Mouse (Mus musculus) A20 (cell line): ENCODE results near the gene Arpp21.
"Not testable (repeated sequence)": the region's sequence is repeated elsewhere in the genome, so short reads cannot be mapped to it uniquely, and the experiment has no call there.

Experiments used
- DNase-seq: peaks from one replicate; pipeline ENCODE4 v3.0.0-alpha.2; 2011; ENCODE audit warnings: low read depth, low spot score

The Arpp21 gene

DNA sequence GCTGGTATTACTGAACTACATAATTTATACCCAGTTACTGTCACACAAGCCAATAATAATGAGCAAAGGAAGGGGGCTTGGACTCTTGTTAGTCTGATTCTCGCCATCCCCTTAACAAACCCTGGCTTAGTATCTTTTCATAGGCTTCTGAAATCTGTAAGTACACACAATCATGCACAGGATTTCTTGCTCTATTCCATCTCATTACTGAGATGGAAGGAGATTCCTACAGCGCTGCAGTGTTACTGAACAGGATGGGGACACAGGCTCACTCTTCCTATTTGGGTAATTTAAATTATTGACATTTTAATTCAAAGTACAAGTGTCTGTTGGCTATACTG lies 132.9 kb downstream of the Arpp21 start:
- no peak for DNase-seq

- DNase-seq: no peak
These were observed 133.4 kb downstream of the Arpp21 start for GRCm38 (mm10) chr9:112102155-112102851.

DNA sequence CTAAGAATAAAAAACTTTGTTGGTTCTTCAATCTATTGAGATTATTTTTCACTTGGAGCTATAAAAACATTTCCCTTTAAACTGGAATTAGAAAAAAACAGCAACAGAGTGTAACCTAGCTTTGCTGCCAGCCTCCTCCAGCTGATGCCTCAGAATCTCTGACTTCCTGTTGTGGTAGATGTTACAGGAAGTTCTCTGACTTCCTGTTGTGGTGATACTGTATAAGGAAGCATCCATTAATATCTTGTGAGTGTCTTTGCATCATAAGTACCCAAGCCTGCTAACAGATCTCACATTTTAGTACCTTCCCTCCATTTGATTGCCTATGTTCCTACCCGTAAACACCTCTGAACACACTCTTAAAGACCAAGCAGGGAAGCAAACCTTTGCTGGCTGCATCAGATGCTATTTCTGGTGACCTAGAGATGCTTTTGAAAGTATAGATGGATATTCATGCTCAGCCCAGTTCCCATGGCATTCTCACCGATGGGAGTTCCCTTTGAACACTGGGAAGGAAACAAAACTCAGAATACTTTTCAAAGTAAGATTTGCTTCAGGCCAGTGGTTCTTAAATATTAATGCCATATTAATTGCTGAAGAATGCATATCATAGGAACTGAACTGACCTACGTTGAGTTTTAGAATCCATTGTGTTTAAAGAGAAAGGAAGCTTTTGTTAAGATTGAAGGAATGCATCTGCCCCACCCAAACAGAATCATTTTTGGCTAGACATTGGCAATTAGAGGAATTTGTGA lies 134.7 kb downstream of the Arpp21 start:
- no peak for DNase-seq

DNA sequence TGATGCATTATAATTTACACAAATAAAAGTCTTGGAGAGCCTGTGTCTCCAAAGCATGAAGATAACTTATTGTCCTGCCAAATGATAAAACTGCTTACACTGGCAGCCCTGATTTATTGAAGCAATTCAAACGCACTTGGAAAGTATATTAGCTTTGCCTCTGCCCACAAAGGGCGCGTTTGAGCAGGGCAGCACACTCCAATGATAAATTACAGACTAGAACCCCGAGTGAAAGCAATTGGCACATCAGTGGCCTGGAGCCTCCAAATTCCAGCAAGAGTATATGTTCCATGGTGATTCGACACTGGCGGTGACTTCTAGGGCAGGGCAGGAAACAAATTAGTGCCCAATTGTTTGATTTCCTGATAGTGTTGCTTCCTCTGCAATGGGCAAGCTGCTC lies 137.5 kb downstream of the Arpp21 start:
- DNase-seq: no peak

DNA sequence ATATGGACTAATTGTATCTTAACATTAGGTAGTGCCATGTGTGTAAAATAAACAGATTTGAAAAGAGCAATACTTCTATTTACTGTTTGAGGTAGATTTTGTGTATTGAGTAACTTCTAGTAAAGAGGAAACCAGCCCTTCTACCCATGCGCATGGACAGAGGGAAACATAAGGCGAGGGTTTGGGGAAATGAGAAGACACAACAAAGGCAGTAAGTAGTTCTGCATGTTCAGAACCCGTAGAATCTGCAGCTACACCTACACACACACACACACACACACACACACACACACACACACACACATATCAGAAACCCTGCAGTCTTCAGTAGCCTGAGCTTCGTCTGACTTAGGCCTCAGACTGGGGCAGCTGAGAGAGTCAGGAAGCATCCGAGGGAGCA lies 140.0 kb downstream of the Arpp21 start:
- DNase-seq: no peak

DNA sequence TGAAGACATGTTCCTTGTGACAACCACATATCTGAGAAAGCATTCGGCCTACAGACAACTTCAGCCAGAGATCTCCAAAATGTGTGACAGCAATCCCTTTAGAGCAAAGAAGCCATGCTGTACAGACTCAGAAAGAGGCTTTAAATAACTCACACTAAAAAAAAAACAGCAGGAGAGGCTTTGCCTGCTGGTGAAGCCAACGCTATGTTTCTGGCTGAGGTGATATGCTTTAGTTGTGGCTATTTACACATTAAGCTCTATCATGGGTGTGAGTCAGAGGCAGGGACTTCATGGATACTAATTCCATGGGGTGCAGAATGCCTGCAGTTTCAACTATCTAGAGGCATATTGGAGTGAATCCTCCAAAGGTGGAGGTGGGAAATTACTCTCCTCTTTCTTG lies 140.5 kb downstream of the Arpp21 start:
- no peak for DNase-seq

GRCm38 (mm10) chr9:112078903-112079302 lies 156.8 kb downstream of the Arpp21 start:
- no peak for DNase-seq

DNA sequence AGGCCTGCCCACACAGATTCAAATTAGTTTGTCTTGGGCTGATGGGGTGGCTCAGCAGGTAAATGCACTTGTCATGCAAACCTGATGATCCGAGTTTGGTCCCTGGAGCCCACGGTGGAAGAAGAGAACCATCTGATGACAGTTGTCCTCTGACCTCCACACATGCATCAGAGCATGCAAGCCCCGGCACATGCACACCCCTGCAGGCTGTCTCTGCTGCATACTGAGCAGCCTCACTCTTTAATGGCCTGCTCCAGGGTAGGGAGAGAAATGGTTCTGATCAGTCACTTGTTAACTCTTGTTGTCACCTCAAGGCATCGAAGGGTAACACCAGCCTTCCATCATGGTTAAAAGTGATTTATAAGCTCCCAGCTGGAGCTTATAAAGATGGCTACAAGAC lies 157.3 kb downstream of the Arpp21 start:
- DNase-seq: no peak

- DNase-seq: no peak
These were observed 160.5 kb downstream of the Arpp21 start for GRCm38 (mm10) chr9:112075273-112075672.

GRCm38 (mm10) chr9:112074872-112075271 lies 160.9 kb downstream of the Arpp21 start:
- DNase-seq: no peak

DNA sequence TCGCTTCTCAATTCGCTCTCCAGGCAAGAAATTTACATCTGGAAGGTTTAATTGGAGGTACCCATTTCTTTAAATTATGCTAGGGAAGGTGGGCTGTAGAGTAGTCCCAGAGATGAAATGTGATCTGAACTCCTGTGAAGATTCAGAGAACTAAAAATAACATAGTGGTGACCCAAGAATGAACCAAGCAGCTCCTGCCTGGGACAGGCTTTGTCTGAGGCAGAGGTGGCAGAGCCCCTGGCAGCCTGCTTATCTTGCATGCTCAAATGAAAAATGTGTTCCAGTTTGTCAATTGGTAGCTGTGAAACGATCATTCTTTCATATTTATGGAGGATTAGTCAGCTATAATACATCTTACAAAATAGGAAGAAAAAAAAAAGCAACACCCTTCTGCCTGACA lies 164.4 kb downstream of the Arpp21 start:
- no peak for DNase-seq

GRCm38 (mm10) chr9:112070961-112071360 lies 164.8 kb downstream of the Arpp21 start:
- no peak for DNase-seq

GRCm38 (mm10) chr9:112068250-112068649 lies 167.5 kb downstream of the Arpp21 start:
- DNase-seq: no peak

- DNase-seq: no peak
These were observed 174.9 kb downstream of the Arpp21 start for GRCm38 (mm10) chr9:112060696-112061425.

GRCm38 (mm10) chr9:112054807-112055381 lies 180.8 kb downstream of the Arpp21 start:
- no peak for DNase-seq

DNA sequence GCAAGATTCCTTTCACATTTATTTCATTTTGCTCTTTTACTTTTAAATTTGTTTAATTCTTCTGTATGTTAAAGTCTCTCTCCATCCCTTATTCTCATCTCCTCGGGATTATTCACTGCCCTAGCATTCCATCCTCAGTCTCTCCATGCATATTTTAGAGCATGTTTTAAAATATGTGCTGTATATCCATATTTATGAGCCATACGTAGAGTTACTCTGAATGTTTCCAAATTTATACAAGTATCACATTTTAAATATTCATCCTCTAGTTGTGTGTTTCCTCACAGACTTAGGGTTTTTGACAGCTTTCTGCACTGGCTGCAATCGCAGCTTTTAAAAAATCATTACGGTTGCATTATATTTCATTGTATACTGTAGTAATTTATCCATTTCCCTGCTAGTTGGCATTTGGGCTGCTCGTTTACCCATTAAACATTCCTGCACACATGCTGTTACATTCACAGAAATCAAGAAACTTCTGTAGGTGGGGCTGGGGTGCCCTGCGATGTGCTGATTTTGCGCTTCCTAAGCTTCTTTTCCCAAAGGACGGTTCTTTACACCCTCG lies 187.8 kb downstream of the Arpp21 start:
- no peak for DNase-seq

- DNase-seq: no peak
These were observed 195.2 kb downstream of the Arpp21 start for GRCm38 (mm10) chr9:112040566-112040965.

DNA sequence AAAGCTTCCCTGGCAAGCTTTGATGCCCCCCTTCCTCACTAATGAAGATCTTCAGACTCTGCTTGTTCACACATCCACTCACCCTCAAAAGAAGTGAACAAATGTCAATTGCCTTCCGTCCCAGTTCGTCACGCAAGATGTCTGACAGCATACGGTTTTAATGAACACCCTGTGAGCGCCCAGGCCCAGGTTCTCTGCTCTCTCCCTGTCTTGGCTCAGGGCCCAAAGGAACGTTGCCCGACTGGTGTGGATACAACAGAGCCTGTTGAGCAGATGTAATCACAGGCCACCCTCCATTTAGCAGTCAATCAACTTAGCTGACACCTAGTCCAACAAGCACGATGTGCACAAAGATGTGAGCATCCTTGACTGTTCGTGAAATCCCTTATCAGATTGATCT lies 198.0 kb downstream of the Arpp21 start:
- no peak for DNase-seq

DNA sequence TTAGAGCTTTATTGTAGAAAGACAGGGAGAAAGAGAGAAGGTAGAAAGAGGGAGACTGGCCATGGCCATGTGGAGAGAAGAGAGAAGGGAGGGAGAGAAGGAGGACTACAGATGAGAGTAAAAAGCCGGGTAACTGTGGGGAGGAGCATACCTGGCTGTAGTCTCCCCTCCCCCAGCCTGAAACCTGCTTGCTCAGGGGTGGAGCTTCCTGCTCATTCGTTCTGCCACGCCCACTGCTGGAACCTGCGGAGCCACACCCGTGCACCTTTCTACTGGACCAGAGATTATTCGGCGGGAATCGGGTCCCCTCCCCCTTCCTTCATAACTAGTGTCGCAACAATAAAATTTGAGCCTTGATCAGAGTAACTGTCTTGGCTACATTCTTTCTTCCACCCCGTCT lies 201.9 kb downstream of the Arpp21 start:
- DNase-seq: not testable (repeated sequence)

- DNase-seq: no peak
These were observed 203.6 kb downstream of the Arpp21 start for GRCm38 (mm10) chr9:112032169-112032568.

GRCm38 (mm10) chr9:112023562-112024015 lies 212.1 kb downstream of the Arpp21 start:
- DNase-seq: no peak

GRCm38 (mm10) chr9:112023111-112023510 lies 212.6 kb downstream of the Arpp21 start:
- DNase-seq: no peak
